Mouse (Mus musculus) liver (tissue): ENCODE results near the gene Gm28043.
A peak's percentile ranks its signal among the peaks of the same experiment; 100 is the strongest.
"Not testable (repeated sequence)": the region's sequence is repeated elsewhere in the genome, so short reads cannot be mapped to it uniquely, and the experiment has no call there.

Source experiments
- DNase-seq: peaks from one replicate; pipeline ENCODE4 v3.0.0-alpha.2; 2020; ENCODE audit warnings: mixed read lengths

The Gm28043 gene

GRCm38 (mm10) chr17:29682261-29682660 lies 67.6 kb downstream of the Gm28043 start:
- DNase-seq = no peak

GRCm38 (mm10) chr17:29683127-29683526 lies 68.5 kb downstream of the Gm28043 start:
- no peak for DNase-seq

GRCm38 (mm10) chr17:29684275-29684674 lies 69.6 kb downstream of the Gm28043 start:
- DNase-seq = peak; percentile 37

GRCm38 (mm10) chr17:29686771-29687170 lies 72.1 kb downstream of the Gm28043 start:
- DNase-seq = peak; percentile 74

- DNase-seq = no peak
Measured at GRCm38 (mm10) chr17:29687373-29687772, 72.7 kb downstream of the Gm28043 start.

- DNase-seq = no peak
Measured at GRCm38 (mm10) chr17:29688610-29689009, 73.9 kb downstream of the Gm28043 start.

GRCm38 (mm10) chr17:29690257-29690656 lies 75.6 kb downstream of the Gm28043 start:
- no peak for DNase-seq

- DNase-seq = no peak
Measured at GRCm38 (mm10) chr17:29692827-29693226, 78.2 kb downstream of the Gm28043 start.

GRCm38 (mm10) chr17:29693571-29693970 lies 78.9 kb downstream of the Gm28043 start:
- no peak for DNase-seq

- DNase-seq = no peak
Measured at GRCm38 (mm10) chr17:29694516-29694915, 79.8 kb downstream of the Gm28043 start.

- no peak for DNase-seq
Measured at GRCm38 (mm10) chr17:29696940-29697339, 82.3 kb downstream of the Gm28043 start.

GRCm38 (mm10) chr17:29698421-29698820 lies 83.7 kb downstream of the Gm28043 start:
- DNase-seq = no peak

GRCm38 (mm10) chr17:29700573-29700972 lies 85.9 kb downstream of the Gm28043 start:
- no peak for DNase-seq

GRCm38 (mm10) chr17:29702938-29703710 lies 88.4 kb downstream of the Gm28043 start:
- no peak for DNase-seq

GRCm38 (mm10) chr17:29704781-29705180 lies 90.1 kb downstream of the Gm28043 start:
- peak; percentile 68 for DNase-seq

- no peak for DNase-seq
Measured at GRCm38 (mm10) chr17:29705881-29706280, 91.2 kb downstream of the Gm28043 start.

GRCm38 (mm10) chr17:29706981-29707545 lies 92.4 kb downstream of the Gm28043 start:
- DNase-seq = no peak

GRCm38 (mm10) chr17:29708783-29709182 lies 94.1 kb downstream of the Gm28043 start:
- peak; percentile 40 for DNase-seq

- DNase-seq = no peak
Measured at GRCm38 (mm10) chr17:29710562-29711044, 95.9 kb downstream of the Gm28043 start.

GRCm38 (mm10) chr17:29711076-29711744 lies 96.5 kb downstream of the Gm28043 start:
- no peak for DNase-seq

GRCm38 (mm10) chr17:29711745-29712431 lies 97.2 kb downstream of the Gm28043 start:
- no peak for DNase-seq

GRCm38 (mm10) chr17:29712565-29712964 lies 97.9 kb downstream of the Gm28043 start:
- no peak for DNase-seq

- DNase-seq = not testable (repeated sequence)
Measured at GRCm38 (mm10) chr17:29713734-29714133, 99.1 kb downstream of the Gm28043 start.
